Mouse (Mus musculus): Measurements from ENCODE around the gene Rpl23a. TPM values are rescaled to one million over a fixed set of nuclear protein-coding genes. Genes with fewer than 3 reads are reported as not detected.

The Rpl23a gene
- polyA plus RNA-seq, 1 experiment from 2014 or later, result 768 TPM

- no peak for TF ChIP-seq CTCF (IDR thresholded peaks at IDR 0.05; ENCODE audit: low read depth)
- H3K4me3 ChIP-seq (ENCODE audit: low read depth, low read length), result no peak overlapping the region
- no peaks in the 10 kb centered on the region for H3K27me3 ChIP-seq (replicated peaks; ENCODE audit: control insufficient read depth, insufficient read depth, low read length)
- peaks cover 59% of the 10 kb centered on the region for H3K36me3 ChIP-seq (ENCODE audit: control insufficient read depth, insufficient read depth)
- H3K27ac ChIP-seq (ENCODE audit: low read depth, low read length), result peak overlapping the region; percentile 35; the same call in 1 of the 2 replicates
- no peak overlapping the region for H3K9ac ChIP-seq (ENCODE audit: low read depth, low read length)
- H3K4me2 ChIP-seq (replicated peaks; ENCODE audit: low read depth), result no peak overlapping the region
- ATAC-seq, result no peak
- peaks cover 9% of the 10 kb centered on the region; the same call in 1 of the 2 replicates for H3K4me1 ChIP-seq (replicated peaks; ENCODE audit: control insufficient read depth, insufficient read depth, low read length)
- 77% methylated on average over 7 of the region's 7 CpGs for WGBS
- no peaks in the 10 kb centered on the region for H3K9me3 ChIP-seq (ENCODE audit: control insufficient read depth)
These were observed 23.8 kb downstream of the Rpl23a start for GRCm38 (mm10) chr11:78159557-78159956.

DNA sequence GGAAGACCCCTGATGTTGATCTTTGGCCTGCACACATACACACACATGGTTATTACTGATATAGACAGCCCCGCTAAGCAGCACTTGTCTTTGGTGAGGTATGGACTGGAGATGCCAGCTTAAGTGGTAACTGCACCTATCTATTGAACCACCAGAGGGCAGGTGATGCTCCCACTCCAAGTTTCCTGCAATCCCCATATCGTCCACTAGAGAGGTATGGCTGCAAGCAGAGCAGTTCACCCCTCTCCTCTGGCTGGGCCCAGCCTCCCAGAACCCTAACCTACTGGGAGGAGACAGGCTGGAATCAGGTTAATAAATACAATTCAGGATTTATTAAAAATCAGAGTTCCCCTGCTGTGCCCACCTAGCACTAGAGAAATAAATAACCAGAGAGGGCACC, 24.3 kb downstream of the Rpl23a start:
- no peak overlapping the region for H3K4me2 ChIP-seq (replicated peaks; ENCODE audit: low read depth)
- no peak overlapping the region for H3K27ac ChIP-seq (ENCODE audit: low read depth, low read length)
- no peaks in the 10 kb centered on the region for H3K9me3 ChIP-seq (ENCODE audit: control insufficient read depth)
- 22% methylated on average over 2 of the region's 2 CpGs for WGBS
- no peak overlapping the region for H3K9ac ChIP-seq (ENCODE audit: low read depth, low read length)
- peaks cover 9% of the 10 kb centered on the region; the same call in 1 of the 2 replicates for H3K4me1 ChIP-seq (replicated peaks; ENCODE audit: control insufficient read depth, insufficient read depth, low read length)
- no peaks in the 10 kb centered on the region for H3K27me3 ChIP-seq (replicated peaks; ENCODE audit: control insufficient read depth, insufficient read depth, low read length)
- ATAC-seq, result peak; percentile 55
- H3K4me3 ChIP-seq (ENCODE audit: low read depth, low read length), result no peak overlapping the region
- H3K36me3 ChIP-seq (ENCODE audit: control insufficient read depth, insufficient read depth), result peaks cover 64% of the 10 kb centered on the region
- TF ChIP-seq CTCF (IDR thresholded peaks at IDR 0.05; ENCODE audit: low read depth), result peak; percentile 99

GRCm38 (mm10) chr11:78156156-78156699, 27.2 kb downstream of the Rpl23a start:
- TF ChIP-seq CTCF (IDR thresholded peaks at IDR 0.05; ENCODE audit: low read depth), result no peak
- H3K9me3 ChIP-seq (ENCODE audit: control insufficient read depth), result no peaks in the 10 kb centered on the region
- WGBS, result 80% methylated on average over 6 of the region's 6 CpGs
- H3K9ac ChIP-seq (ENCODE audit: low read depth, low read length), result no peak overlapping the region
- no peak for ATAC-seq
- no peak overlapping the region for H3K4me2 ChIP-seq (replicated peaks; ENCODE audit: low read depth)
- peaks cover 57% of the 10 kb centered on the region for H3K36me3 ChIP-seq (ENCODE audit: control insufficient read depth, insufficient read depth)
- H3K4me1 ChIP-seq (replicated peaks; ENCODE audit: control insufficient read depth, insufficient read depth, low read length), result no peaks in the 10 kb centered on the region
- no peaks in the 10 kb centered on the region for H3K27me3 ChIP-seq (replicated peaks; ENCODE audit: control insufficient read depth, insufficient read depth, low read length)
- no peak overlapping the region for H3K4me3 ChIP-seq (ENCODE audit: low read depth, low read length)
- no peak overlapping the region for H3K27ac ChIP-seq (ENCODE audit: low read depth, low read length)

DNA sequence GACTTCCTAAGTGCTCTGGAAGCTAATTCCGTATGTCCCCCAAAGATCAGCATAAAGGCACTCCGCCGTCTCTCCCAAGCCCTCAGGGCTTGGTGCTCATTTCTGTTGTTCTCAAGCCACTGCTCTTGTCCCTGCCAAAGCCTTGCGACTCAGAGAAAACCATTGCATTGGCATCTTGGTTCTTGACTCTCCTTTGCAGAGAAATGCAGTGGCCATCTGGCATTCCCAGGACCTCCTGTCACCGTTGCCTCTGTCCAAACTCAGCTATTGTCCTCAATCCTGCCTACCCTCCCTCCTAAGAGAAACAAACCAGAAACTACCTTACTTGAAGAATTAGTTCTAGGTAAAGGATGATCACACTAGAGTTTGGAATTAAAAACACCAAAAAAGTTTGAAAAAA, 27.7 kb downstream of the Rpl23a start:
- WGBS, result 82% methylated on average over 5 of the region's 5 CpGs
- Histone ChIP-seq H3K4me1 (replicated peaks; ENCODE audit: control insufficient read depth, insufficient read depth, low read length) (no peaks in the 10 kb centered on the region), H3K4me2 (replicated peaks; ENCODE audit: low read depth) (no peak overlapping the region), H3K36me3 (ENCODE audit: control insufficient read depth, insufficient read depth) (peaks cover 52% of the 10 kb centered on the region), H3K9ac (ENCODE audit: low read depth, low read length) (no peak overlapping the region), H3K27ac (ENCODE audit: low read depth, low read length) (no peak overlapping the region), H3K4me3 (ENCODE audit: low read depth, low read length) (no peak overlapping the region), H3K9me3 (ENCODE audit: control insufficient read depth) (no peaks in the 10 kb centered on the region), H3K27me3 (replicated peaks; ENCODE audit: control insufficient read depth, insufficient read depth, low read length) (no peaks in the 10 kb centered on the region)
- no peak for ATAC-seq
- no peak for TF ChIP-seq CTCF (IDR thresholded peaks at IDR 0.05; ENCODE audit: low read depth)

DNA sequence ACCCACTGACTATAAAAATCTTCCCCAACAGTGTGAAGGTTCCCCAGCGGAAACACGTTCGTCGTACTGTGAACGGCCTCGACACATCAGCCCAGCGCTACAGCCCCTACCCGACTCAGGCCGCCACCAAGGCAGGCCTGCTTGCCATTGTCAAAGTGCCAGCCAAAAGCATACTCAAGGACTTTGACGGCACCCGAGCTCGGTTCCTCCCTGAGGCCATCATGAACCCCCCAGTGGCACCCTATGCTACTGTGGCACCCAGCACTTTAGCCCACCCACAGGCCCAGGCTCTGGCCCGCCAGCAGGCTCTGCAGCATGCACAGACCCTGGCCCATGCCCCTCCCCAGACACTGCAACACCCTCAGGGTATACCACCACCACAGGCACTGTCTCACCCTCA, 29.6 kb downstream of the Rpl23a start:
- Histone ChIP-seq H3K27me3 (replicated peaks; ENCODE audit: control insufficient read depth, insufficient read depth, low read length) (no peaks in the 10 kb centered on the region), H3K27ac (ENCODE audit: low read depth, low read length) (no peak overlapping the region), H3K4me2 (replicated peaks; ENCODE audit: low read depth) (no peak overlapping the region), H3K9me3 (ENCODE audit: control insufficient read depth) (no peaks in the 10 kb centered on the region), H3K36me3 (ENCODE audit: control insufficient read depth, insufficient read depth) (peaks cover 47% of the 10 kb centered on the region), H3K4me1 (replicated peaks; ENCODE audit: control insufficient read depth, insufficient read depth, low read length) (no peaks in the 10 kb centered on the region), H3K4me3 (ENCODE audit: low read depth, low read length) (no peak overlapping the region), H3K9ac (ENCODE audit: low read depth, low read length) (no peak overlapping the region)
- no peak for ATAC-seq
- TF ChIP-seq CTCF (IDR thresholded peaks at IDR 0.05; ENCODE audit: low read depth), result no peak
- 89% methylated on average over 13 of the region's 13 CpGs for WGBS

DNA sequence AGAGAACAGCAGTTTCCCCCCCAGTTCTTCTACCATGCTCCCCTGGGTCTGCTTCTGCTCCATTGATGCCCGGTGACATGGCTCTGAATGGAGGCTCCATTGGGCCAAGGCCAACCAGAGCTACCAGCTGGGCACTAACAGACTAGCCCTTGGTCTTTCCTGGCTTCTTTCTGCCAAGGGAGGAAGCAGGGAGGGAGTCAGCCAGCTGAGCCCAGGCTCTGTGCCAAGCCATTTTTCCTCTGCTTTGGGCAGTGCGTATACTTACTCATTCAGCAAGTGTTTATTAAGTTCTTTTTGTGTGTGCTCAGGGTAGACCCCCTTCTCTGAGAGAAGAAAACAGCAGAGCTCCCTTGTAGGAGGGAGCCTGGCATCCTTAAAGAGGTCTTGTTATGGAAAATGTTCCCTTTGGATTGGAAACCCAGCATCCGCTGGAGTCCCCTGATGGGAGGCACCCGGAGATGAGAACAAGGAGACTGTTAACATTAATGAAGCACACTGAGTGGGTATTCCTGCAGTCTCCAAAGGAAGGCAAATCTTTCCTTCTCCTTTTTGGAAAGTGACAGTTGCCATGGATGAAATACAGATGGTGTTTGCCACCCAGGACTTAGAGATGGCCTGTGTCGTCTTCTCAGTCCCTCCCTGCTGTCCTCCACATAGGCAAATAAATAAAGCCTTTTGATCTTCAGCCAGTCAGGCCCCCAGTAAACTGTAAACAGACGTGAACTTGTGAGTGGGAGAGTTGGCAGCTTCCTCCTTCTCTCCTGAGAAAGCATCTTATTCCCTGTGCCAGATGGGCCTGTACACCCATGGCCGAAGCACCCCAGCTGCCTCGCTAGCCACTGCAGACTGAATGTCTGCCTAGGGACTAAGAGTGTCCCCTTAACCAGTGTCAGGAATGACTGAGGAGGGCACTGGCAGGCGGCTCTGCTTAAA, 30.8 kb downstream of the Rpl23a start:
- WGBS, result 60% methylated on average over 9 of the region's 9 CpGs
- H3K36me3 ChIP-seq (ENCODE audit: control insufficient read depth, insufficient read depth), result peaks cover 40% of the 10 kb centered on the region
- no peaks in the 10 kb centered on the region for H3K9me3 ChIP-seq (ENCODE audit: control insufficient read depth)
- no peak for ATAC-seq
- H3K27me3 ChIP-seq (replicated peaks; ENCODE audit: control insufficient read depth, insufficient read depth, low read length), result no peaks in the 10 kb centered on the region
- no peak for TF ChIP-seq CTCF (IDR thresholded peaks at IDR 0.05; ENCODE audit: low read depth)
- H3K4me3 ChIP-seq (ENCODE audit: low read depth, low read length), result no peak overlapping the region
- H3K4me2 ChIP-seq (replicated peaks; ENCODE audit: low read depth), result no peak overlapping the region
- peak overlapping the region; percentile 50; the same call in 1 of the 2 replicates for H3K27ac ChIP-seq (ENCODE audit: low read depth, low read length)
- no peak overlapping the region for H3K9ac ChIP-seq (ENCODE audit: low read depth, low read length)
- no peaks in the 10 kb centered on the region for H3K4me1 ChIP-seq (replicated peaks; ENCODE audit: control insufficient read depth, insufficient read depth, low read length)
